ENCODE assay signal across 9 mouse cellular contexts in the genomic region with DNA sequence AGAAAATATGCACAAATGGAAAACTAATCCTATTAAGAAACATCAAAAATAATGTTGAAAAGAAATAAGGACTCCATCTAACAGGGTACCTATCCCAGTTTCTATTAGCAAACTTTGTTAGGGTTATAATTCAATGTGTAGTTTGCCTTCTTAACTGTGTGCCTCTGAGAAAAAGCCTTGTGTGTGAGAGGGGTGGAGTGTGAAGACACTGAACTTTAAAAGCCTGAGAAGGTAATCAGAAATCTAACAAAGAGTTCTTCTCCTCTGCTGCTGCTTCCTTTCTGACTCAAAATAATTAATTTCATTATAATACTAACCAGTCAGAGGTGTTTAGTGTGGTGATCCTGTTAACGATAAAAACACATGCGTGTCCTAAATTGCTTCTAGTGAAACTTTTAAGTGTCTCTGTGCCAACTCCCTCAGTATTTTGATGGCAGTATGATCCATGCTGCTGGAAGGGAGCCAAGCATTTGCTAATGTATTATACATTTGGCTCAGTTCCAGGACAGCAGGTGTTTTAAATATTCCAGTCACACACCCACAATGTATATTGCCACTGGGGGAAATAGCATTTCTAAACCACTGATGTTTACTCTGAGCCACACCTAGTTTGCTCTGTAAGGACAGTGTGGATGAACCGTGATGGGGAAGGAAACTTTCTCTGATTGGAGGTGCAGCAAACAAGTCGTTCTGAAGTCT.
DNase-seq lines count a peak whose midpoint lies in the region; ATAC-seq lines count a peak whose summit lies in the region.
"Had no signal": no experiment of that assay in that cellular context is flagged by ENCODE, and none has a peak within 500 bp of the region (broad histone marks: within the 10 kb centered on the region; RNA-seq: fewer than 3 reads in every experiment).

No protein-coding gene starts in this region.

- no peaks in the 10 kb centered on the region for H3K27me3 ChIP-seq in midbrain, embryonic 11.5 days (ENCODE audit: control insufficient read depth, insufficient read depth, low read length)
- no peaks in the 10 kb centered on the region for H3K27me3 ChIP-seq in midbrain, embryonic 10.5 days (ENCODE audit: low read depth, poor library complexity, severe bottlenecking)
- H3K27me3 ChIP-seq in stomach, embryonic 15.5 days (replicated peaks), result no peaks in the 10 kb centered on the region

- H3K36me3 ChIP-seq in midbrain, embryonic 11.5 days (ENCODE audit: control insufficient read depth, insufficient read depth, low read length), result no peaks in the 10 kb centered on the region
- H3K36me3 ChIP-seq in midbrain, embryonic 10.5 days, result no peaks in the 10 kb centered on the region
- no peaks in the 10 kb centered on the region for H3K36me3 ChIP-seq in stomach, embryonic 15.5 days

- ATAC-seq in midbrain, embryonic 11.5 days (ENCODE audit: low FRiP score), result no peak
- ATAC-seq in stomach, embryonic 15.5 days (ENCODE audit: insufficient read depth, low FRiP score, low read depth), result peak; percentile 59; the same call in 1 of the 2 replicates

- H3K4me3 ChIP-seq in midbrain, embryonic 11.5 days (ENCODE audit: low read depth, low read length), result no peak overlapping the region
- no peak overlapping the region for H3K4me3 ChIP-seq in midbrain, embryonic 10.5 days
- no peak overlapping the region for H3K4me3 ChIP-seq in stomach, embryonic 15.5 days (replicated peaks)
- H3K4me3 ChIP-seq: erythroblast, embryonic 14.5 days had no signal

- H3K4me1 ChIP-seq in midbrain, embryonic 11.5 days (ENCODE audit: control insufficient read depth, insufficient read depth, low read length), result peaks cover 6% of the 10 kb centered on the region
- peaks cover 17% of the 10 kb centered on the region for H3K4me1 ChIP-seq in midbrain, embryonic 10.5 days
- H3K4me1 ChIP-seq in stomach, embryonic 15.5 days, result no peaks in the 10 kb centered on the region

- 69% methylated on average over 4 of the region's 4 CpGs for WGBS in midbrain, embryonic 11.5 days
- WGBS in midbrain, embryonic 10.5 days, result 78% methylated on average over 4 of the region's 4 CpGs
- 20% methylated on average over 4 of the region's 4 CpGs for WGBS in large intestine, adult 2 months
- WGBS in stomach, embryonic 15.5 days, result 7% methylated on average over 4 of the region's 4 CpGs

- H3K9me3 ChIP-seq in midbrain, embryonic 11.5 days (ENCODE audit: control insufficient read depth, low read length), result no peaks in the 10 kb centered on the region
- H3K9me3 ChIP-seq in midbrain, embryonic 10.5 days (replicated peaks), result no peaks in the 10 kb centered on the region
- H3K9me3 ChIP-seq in stomach, embryonic 15.5 days, result no peaks in the 10 kb centered on the region

- H3K9ac ChIP-seq in midbrain, embryonic 11.5 days (ENCODE audit: low read length), result no peak overlapping the region
- no peak overlapping the region for H3K9ac ChIP-seq in stomach, embryonic 15.5 days

- peak; percentile 46 for DNase-seq in embryo, embryonic 11.5 days (ENCODE audit: low read depth, low spot score)
- no peak for DNase-seq in embryo, embryonic 10 days (ENCODE audit: low spot score)
- DNase-seq in midbrain, embryonic 11.5 days (ENCODE audit: low spot score, missing footprints), result peak; percentile 79
- DNase-seq in midbrain, embryonic 10.5 days (ENCODE audit: low spot score), result no peak
- peak; percentile 85 for DNase-seq in large intestine, adult 2 months (ENCODE audit: low read depth, low spot score)
- DNase-seq in urinary bladder, postnatal 36 days (ENCODE audit: low spot score in 2 of 2), result no peak
- no peak for DNase-seq in cerebellum, adult 8-10 months

- H3K4me2 ChIP-seq in midbrain, embryonic 11.5 days, result no peak overlapping the region
- no peak overlapping the region for H3K4me2 ChIP-seq in stomach, embryonic 15.5 days

- no peak overlapping the region for H3K27ac ChIP-seq in midbrain, embryonic 11.5 days (ENCODE audit: low read depth, low read length)
- no peak overlapping the region for H3K27ac ChIP-seq in midbrain, embryonic 10.5 days (replicated peaks)
- peak overlapping the region; percentile 1; the same call in 1 of the 2 replicates for H3K27ac ChIP-seq in stomach, embryonic 15.5 days

Comparison
In these comparisons a context has a peak if more than half of its experiments do, and no peak if none do; other contexts are left out.
1. DNase-seq: peak in embryo, embryonic 11.5 days (single experiment), midbrain, embryonic 11.5 days (single experiment) and large intestine, adult 2 months (single experiment); none in embryo, embryonic 10 days (single experiment), midbrain, embryonic 10.5 days (single experiment), urinary bladder, postnatal 36 days (0 of 2) and cerebellum, adult 8-10 months (single experiment).